ENCODE assay signal across 8 mouse cellular contexts in the genomic region with DNA sequence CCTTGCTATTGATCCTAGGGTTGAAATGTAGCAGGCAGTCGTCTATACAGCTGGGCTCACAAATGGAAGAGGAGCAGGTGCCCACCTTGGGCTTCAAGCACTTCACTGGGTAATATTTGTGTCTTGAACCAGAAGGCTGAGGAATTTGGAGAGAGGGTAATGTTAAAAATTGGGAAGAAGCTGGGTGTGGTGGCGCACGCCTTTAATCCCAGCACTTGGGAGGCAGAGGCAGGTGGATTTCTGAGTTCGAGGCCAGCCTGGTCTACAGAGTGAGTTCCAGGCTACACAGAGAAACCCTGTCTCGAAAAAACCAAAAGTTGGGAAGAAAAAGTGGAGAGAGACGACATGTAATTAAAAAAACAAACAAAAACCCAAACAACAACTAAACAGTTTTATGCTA. TPM values are rescaled to one million over a fixed set of nuclear protein-coding genes. Genes with fewer than 3 reads are reported as not detected.
DNase-seq lines count a peak whose midpoint lies in the region; ATAC-seq and TF ChIP-seq lines count a peak whose summit lies in the region.
"Not testable (repeated sequence)": the region's sequence is repeated elsewhere in the genome, so short reads cannot be mapped to it uniquely, and the experiment has no call there.

No protein-coding gene starts in this region.

- peak overlapping the region; percentile 98 for H3K27ac ChIP-seq in MEL (ENCODE audit: control insufficient read depth, low read depth, low read length)
- not testable (repeated sequence) for H3K27ac ChIP-seq in embryonic facial prominence, embryonic 14.5 days (replicated peaks; ENCODE audit: low read depth, low read length); stomach, embryonic 14.5 days (ENCODE audit: low read length)
- 0 out of 2 replicates have a peak overlapping the region, but pooled peaks have one; percentile 99 for H3K27ac ChIP-seq in hindbrain, embryonic 13.5 days
- H3K27ac ChIP-seq in kidney, postnatal 0 days: peak overlapping the region; percentile 100
- peak overlapping the region; percentile 92 for H3K27ac ChIP-seq in liver, embryonic 14.5 days
- peak overlapping the region; percentile 99; the same call in 1 of the 2 replicates for H3K27ac ChIP-seq in midbrain, embryonic 12.5 days (replicated peaks)

- H3K79me2 ChIP-seq in MEL (ENCODE audit: control insufficient read depth, insufficient read depth, low read length, poor library complexity): peaks cover 27% of the 10 kb centered on the region

- not testable (repeated sequence) for H3K27me3 ChIP-seq in MEL (ENCODE audit: control insufficient read depth in 1 of 2, insufficient read depth in 2 of 2, low read length in 2 of 2); embryonic facial prominence, embryonic 14.5 days (replicated peaks; ENCODE audit: control insufficient read depth, insufficient read depth, low read length); hindbrain, embryonic 13.5 days; kidney, postnatal 0 days (ENCODE audit: insufficient read depth, low read length); liver, embryonic 14.5 days (ENCODE audit: control insufficient read depth, insufficient read depth, low read length); midbrain, embryonic 12.5 days; stomach, embryonic 14.5 days (ENCODE audit: control insufficient read depth, insufficient read depth, low read length)

- not testable (repeated sequence) for TF ChIP-seq EP300 in MEL (IDR thresholded peaks at IDR 0.05; ENCODE audit: low read depth in 1 of 2, low read length in 2 of 2); liver, embryonic 14.5 days (IDR thresholded peaks at IDR 0.05; ENCODE audit: low read depth)

- peaks cover 10 to 12% of the 10 kb centered on the region in 2 experiments for H3K4me1 ChIP-seq in MEL (ENCODE audit: control insufficient read depth in 1 of 2, insufficient read depth in 2 of 2, low read length in 2 of 2)
- not testable (repeated sequence) for H3K4me1 ChIP-seq in embryonic facial prominence, embryonic 14.5 days (ENCODE audit: control insufficient read depth, insufficient read depth, low read length); kidney, postnatal 0 days (replicated peaks; ENCODE audit: insufficient read depth, low read length)
- peaks cover 20% of the 10 kb centered on the region for H3K4me1 ChIP-seq in hindbrain, embryonic 13.5 days (replicated peaks)
- H3K4me1 ChIP-seq in liver, embryonic 14.5 days (replicated peaks; ENCODE audit: control insufficient read depth in 2 of 2, insufficient read depth in 2 of 2, low read length in 1 of 2): peaks cover 9 to 16% of the 10 kb centered on the region in 2 experiments
- H3K4me1 ChIP-seq in midbrain, embryonic 12.5 days: peaks cover 14% of the 10 kb centered on the region
- H3K4me1 ChIP-seq in stomach, embryonic 14.5 days (ENCODE audit: control insufficient read depth, insufficient read depth, low read length): peaks cover 12% of the 10 kb centered on the region; the same call in 1 of the 2 replicates

- TF ChIP-seq RAD21 in MEL (IDR thresholded peaks at IDR 0.05; ENCODE audit: low read depth, low read length): not testable (repeated sequence)

- peaks cover 8 to 22% of the 10 kb centered on the region in 2 experiments for H3K36me3 ChIP-seq in MEL (ENCODE audit: control insufficient read depth in 1 of 2, insufficient read depth in 2 of 2, low read length in 2 of 2)
- not testable (repeated sequence) for H3K36me3 ChIP-seq in embryonic facial prominence, embryonic 14.5 days (ENCODE audit: control insufficient read depth, insufficient read depth, low read length); hindbrain, embryonic 13.5 days; kidney, postnatal 0 days (ENCODE audit: insufficient read depth, low read length); liver, embryonic 14.5 days (replicated peaks; ENCODE audit: control insufficient read depth, insufficient read depth, low read depth); midbrain, embryonic 12.5 days; stomach, embryonic 14.5 days (ENCODE audit: control insufficient read depth, insufficient read depth, low read length)

- TF ChIP-seq CTCF in MEL (IDR thresholded peaks at IDR 0.05 in 2 of 3, conservative IDR thresholded peaks at IDR 0.05 in 1 of 3; ENCODE audit: control insufficient read depth in 1 of 3, insufficient read depth in 1 of 3, low read depth in 2 of 3, low read length in 3 of 3, poor library complexity in 1 of 3, severe bottlenecking in 1 of 3); kidney, postnatal 0 days (IDR thresholded peaks at IDR 0.05; ENCODE audit: low read depth); liver, embryonic 14.5 days (IDR thresholded peaks at IDR 0.05; ENCODE audit: low read depth): not testable (repeated sequence)

- peak overlapping the region; percentile 75 to 94 for H3K4me3 ChIP-seq in MEL (ENCODE audit: control insufficient read depth in 1 of 2, insufficient read depth in 1 of 2, low read depth in 2 of 2, low read length in 2 of 2)
- peak overlapping the region; percentile 74; the same call in 1 of the 2 replicates for H3K4me3 ChIP-seq in embryonic facial prominence, embryonic 14.5 days (ENCODE audit: low read depth, low read length)
- peak overlapping the region; percentile 68; the same call in 1 of the 2 replicates for H3K4me3 ChIP-seq in hindbrain, embryonic 13.5 days
- peak overlapping the region; percentile 76; the same call in 1 of the 2 replicates for H3K4me3 ChIP-seq in kidney, postnatal 0 days (replicated peaks; ENCODE audit: low read depth, low read length)
- peak overlapping the region; percentile 34 to 70 for H3K4me3 ChIP-seq in liver, embryonic 14.5 days (ENCODE audit: insufficient read depth in 1 of 2, low read depth in 2 of 2, low read length in 2 of 2)
- peak overlapping the region; percentile 78; the same call in 1 of the 2 replicates for H3K4me3 ChIP-seq in midbrain, embryonic 12.5 days
- peak overlapping the region; percentile 72; the same call in 1 of the 2 replicates for H3K4me3 ChIP-seq in stomach, embryonic 14.5 days (ENCODE audit: low read depth, low read length)

- TF ChIP-seq POLR2A in MEL (IDR thresholded peaks at IDR 0.05; ENCODE audit: control insufficient read depth in 1 of 2, insufficient read depth in 1 of 2, low read depth in 1 of 2, low read length in 2 of 2, poor library complexity in 1 of 2): not testable (repeated sequence)

- not testable (repeated sequence) for ATAC-seq in embryonic facial prominence, embryonic 14.5 days (ENCODE audit: low read depth); hindbrain, embryonic 13.5 days (ENCODE audit: low FRiP score); kidney, postnatal 0 days (replicated peaks; ENCODE audit: low FRiP score, low read depth); liver, embryonic 14.5 days (ENCODE audit: insufficient read depth); midbrain, embryonic 12.5 days (ENCODE audit: low FRiP score, low read depth); stomach, embryonic 14.5 days (ENCODE audit: insufficient number of reproducible peaks, insufficient read depth, low FRiP score, low read depth)

- H3K9me3 ChIP-seq in MEL (replicated peaks; ENCODE audit: insufficient read depth, low read length); embryonic facial prominence, embryonic 14.5 days (ENCODE audit: control insufficient read depth, low read length); hindbrain, embryonic 13.5 days; kidney, postnatal 0 days (replicated peaks; ENCODE audit: low read length); liver, embryonic 14.5 days (ENCODE audit: control insufficient read depth, low read length); midbrain, embryonic 12.5 days; stomach, embryonic 14.5 days (ENCODE audit: control insufficient read depth, low read depth, low read length): not testable (repeated sequence)

- 83% methylated on average over 6 of the region's 6 CpGs for WGBS in embryonic facial prominence, embryonic 14.5 days
- 84% methylated on average over 6 of the region's 6 CpGs for WGBS in hindbrain, embryonic 13.5 days
- WGBS in kidney, postnatal 0 days: 83% methylated on average over 6 of the region's 6 CpGs
- 70% methylated on average over 6 of the region's 6 CpGs for WGBS in liver, embryonic 14.5 days (ENCODE audit: insufficient replicate concordance)
- WGBS in midbrain, embryonic 12.5 days: 87% methylated on average over 6 of the region's 6 CpGs
- WGBS in stomach, embryonic 14.5 days: 82% methylated on average over 6 of the region's 6 CpGs

- peak; percentile 37 for DNase-seq in MEL (ENCODE audit: low read depth, low spot score)
- not testable (repeated sequence) for DNase-seq in embryonic facial prominence, embryonic 14.5 days (ENCODE audit: low spot score); kidney, postnatal 0 days (ENCODE audit: low spot score); liver, embryonic 14.5 days (ENCODE audit: low read depth in 3 of 3, low spot score in 3 of 3)
- peak; percentile 89 for DNase-seq in heart, adult 11 months

- H3K4me2 ChIP-seq in embryonic facial prominence, embryonic 14.5 days (ENCODE audit: low read depth, low read length): peak overlapping the region; percentile 59
- peak overlapping the region; percentile 66 for H3K4me2 ChIP-seq in hindbrain, embryonic 13.5 days
- H3K4me2 ChIP-seq in kidney, postnatal 0 days (ENCODE audit: low read length): peak overlapping the region; percentile 67
- H3K4me2 ChIP-seq in liver, embryonic 14.5 days (ENCODE audit: low read depth): peak overlapping the region; percentile 81
- peak overlapping the region; percentile 76 for H3K4me2 ChIP-seq in midbrain, embryonic 12.5 days (replicated peaks)
- peak overlapping the region; percentile 66 for H3K4me2 ChIP-seq in stomach, embryonic 14.5 days (replicated peaks; ENCODE audit: low read depth, low read length)

- H3K9ac ChIP-seq in MEL (ENCODE audit: control insufficient read depth, low read depth, low read length, poor library complexity, severe bottlenecking): peak overlapping the region; percentile 95
- peak overlapping the region; percentile 97; the same call in 1 of the 2 replicates for H3K9ac ChIP-seq in embryonic facial prominence, embryonic 14.5 days (ENCODE audit: low read depth, low read length)
- H3K9ac ChIP-seq in hindbrain, embryonic 13.5 days: peak overlapping the region; percentile 88; the same call in 1 of the 2 replicates
- H3K9ac ChIP-seq in kidney, postnatal 0 days (ENCODE audit: low read depth, low read length): peak overlapping the region; percentile 94; the same call in 1 of the 2 replicates
- peak overlapping the region; percentile 84 for H3K9ac ChIP-seq in liver, embryonic 14.5 days (replicated peaks)
- not testable (repeated sequence) for H3K9ac ChIP-seq in midbrain, embryonic 12.5 days (replicated peaks)
- 0 out of 2 replicates have a peak overlapping the region, but pooled peaks have one; percentile 90 for H3K9ac ChIP-seq in stomach, embryonic 14.5 days (replicated peaks; ENCODE audit: low read depth, low read length)

RNA-seq across cellular contexts. Expression of a gene that starts 1.3 kb away (rescaled TPM):
- total RNA-seq in MEL (2012; rRNA removed): 51.8 and 54.8 TPM in 2 replicates
- polyA plus RNA-seq in MEL (2012; ENCODE audit: insufficient read depth in 1 of 2, insufficient read length in 2 of 2, low read depth in 1 of 2, low replicate concordance in 2 of 2, missing spikeins in 1 of 2): 100 to 1,000 TPM; 118 to 129 TPM
- 43.1 and 53.0 TPM in 2 replicates for polyA plus RNA-seq in embryonic facial prominence, embryonic 14.5 days (2014; fragmentation: Nextera tagmentation; extraction: Ambion mirVana)
- 42.4 and 47.3 TPM in 2 replicates for polyA plus RNA-seq in hindbrain, embryonic 13.5 days (2015; fragmentation: Nextera tagmentation; extraction: Ambion mirVana)
- polyA plus RNA-seq in kidney, postnatal 0 days (2015; fragmentation: Nextera tagmentation; extraction: Ambion mirVana): 29.9 and 33.4 TPM in 2 replicates
- 28.0 and 57.2 TPM in 2 replicates for polyA plus RNA-seq in liver, embryonic 14.5 days (2012; rRNA removed)
- polyA plus RNA-seq in liver, embryonic 14.5 days (2014; fragmentation: Nextera tagmentation; extraction: Ambion mirVana): 18.0 and 18.6 TPM in 2 replicates
- polyA plus RNA-seq in midbrain, embryonic 12.5 days (2016; fragmentation: Nextera tagmentation; extraction: Ambion mirVana): 43.8 and 50.8 TPM in 2 replicates
- polyA plus RNA-seq in stomach, embryonic 14.5 days (2014; fragmentation: Nextera tagmentation; extraction: Ambion mirVana): 74.3 and 74.9 TPM in 2 replicates

RNA-seq across cellular contexts. Expression of a gene that starts 16.5 kb away (rescaled TPM):
- total RNA-seq in MEL (2012; rRNA removed): 124 and 148 TPM in 2 replicates
- 10 to 100 TPM in 1 of 2 experiments, not detected in 1; 86.1 TPM for polyA plus RNA-seq in MEL (2012; ENCODE audit: insufficient read depth in 1 of 2, insufficient read length in 2 of 2, low read depth in 1 of 2, low replicate concordance in 2 of 2, missing spikeins in 1 of 2)
- 92.8 and 93.8 TPM in 2 replicates for polyA plus RNA-seq in embryonic facial prominence, embryonic 14.5 days (2014; fragmentation: Nextera tagmentation; extraction: Ambion mirVana)
- polyA plus RNA-seq in hindbrain, embryonic 13.5 days (2015; fragmentation: Nextera tagmentation; extraction: Ambion mirVana): 161 and 163 TPM in 2 replicates
- 260 and 288 TPM in 2 replicates for polyA plus RNA-seq in kidney, postnatal 0 days (2015; fragmentation: Nextera tagmentation; extraction: Ambion mirVana)
- polyA plus RNA-seq in liver, embryonic 14.5 days (2012; rRNA removed): 45.3 and 54.6 TPM in 2 replicates
- 91.8 and 93.7 TPM in 2 replicates for polyA plus RNA-seq in liver, embryonic 14.5 days (2014; fragmentation: Nextera tagmentation; extraction: Ambion mirVana)
- polyA plus RNA-seq in midbrain, embryonic 12.5 days (2016; fragmentation: Nextera tagmentation; extraction: Ambion mirVana): 131 and 133 TPM in 2 replicates
- 137 and 148 TPM in 2 replicates for polyA plus RNA-seq in stomach, embryonic 14.5 days (2014; fragmentation: Nextera tagmentation; extraction: Ambion mirVana)
